Mouse (Mus musculus) brain, embryonic 14.5 days (tissue): ENCODE data around the gene Sox13.

Source experiments
- CTCF ChIP-seq: fragments of 200-500 bp; IDR thresholded peaks from 2 replicates; pipeline ENCODE4 v1.5.1; 2012; ENCODE audit warnings: inconsistent platforms, mild to moderate bottlenecking, moderate library complexity, borderline replicate concordance; ENCODE audit not compliant: insufficient read depth, insufficient read length; ENCODE audit errors: extremely low read depth
- POLR2A ChIP-seq: fragments of 200-500 bp; IDR thresholded peaks from 2 replicates; pipeline ENCODE4 v1.6.1; 2012; ENCODE audit warnings: mild to moderate bottlenecking, inconsistent platforms, borderline replicate concordance; ENCODE audit not compliant: poor library complexity, insufficient read depth, insufficient read length, severe bottlenecking; ENCODE audit errors: extremely low read depth

- no peak for TF ChIP-seq CTCF
- no peak for TF ChIP-seq POLR2A
Measured at GRCm38 (mm10) chr1:133364022-133364630, 60.1 kb downstream of the Sox13 start.
